Mouse (Mus musculus) cerebellum, adult 2 months (tissue): ENCODE results near the gene Traf7.

Experiments
- CTCF ChIP-seq: fragments of 200-500 bp; IDR thresholded peaks from 2 replicates; pipeline ENCODE4 v1.5.1; 2011; ENCODE audit warnings: low read depth, mild to moderate bottlenecking, control low read depth, low read length, moderate library complexity, borderline replicate concordance; ENCODE audit not compliant: insufficient read depth
- POLR2A ChIP-seq: fragments of 200-500 bp; IDR thresholded peaks from 2 replicates; pipeline ENCODE4 v1.6.1; 2011; ENCODE audit warnings: low read length, control low read depth, borderline replicate concordance; ENCODE audit not compliant: insufficient read depth

GRCm38 (mm10) chr17:24507806-24508460, 19.8 kb downstream of the Traf7 start:
- TF ChIP-seq CTCF (no peak), POLR2A (no peak)
